Mouse (Mus musculus): ENCODE measurements at regions not wholly inside any gene's neighbourhood (a gene's known extent, or its start where the extent isn't known, plus 50 kb on each side); places are given as distances from the start of the nearest gene placed in this dataset.

DNA sequence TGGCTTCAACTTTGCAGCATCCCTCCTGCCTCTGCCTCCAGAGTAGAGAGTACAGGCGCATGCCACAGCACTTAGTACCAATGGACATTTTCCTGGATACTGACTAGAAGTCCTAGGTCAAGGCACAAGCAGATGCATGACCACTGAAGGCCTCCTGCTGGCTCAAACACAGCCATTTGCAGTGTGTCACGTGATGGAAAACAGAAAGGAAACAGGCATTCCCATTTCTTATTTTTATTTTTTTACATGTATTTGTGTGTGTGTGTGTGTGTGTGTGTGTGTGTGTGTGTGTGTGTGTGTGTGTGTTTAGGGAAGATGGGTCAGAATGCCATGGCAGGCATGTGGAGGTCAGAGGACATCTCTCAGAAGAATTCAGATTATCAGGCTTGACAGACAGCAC is 65.6 kb downstream of the Thap12 start:
- Histone ChIP-seq H3K27me3 (ENCODE audit: control insufficient read depth, insufficient read depth, low read length) (no peaks in the 10 kb centered on the region), H3K4me1 (ENCODE audit: control insufficient read depth, insufficient read depth, low read length) (peaks cover 3% of the 10 kb centered on the region; the same call in 1 of the 2 replicates), H3K4me3 (ENCODE audit: control insufficient read depth, low read depth, low read length) (no peak overlapping the region), H3K36me3 (ENCODE audit: control insufficient read depth, insufficient read depth, low read length) (no peaks in the 10 kb centered on the region), H3K27ac (ENCODE audit: control insufficient read depth, insufficient read depth, low read depth, low read length) (no peak overlapping the region)
- TF ChIP-seq CTCF (IDR thresholded peaks at IDR 0.05; ENCODE audit: control insufficient read depth, insufficient read depth, insufficient replicate concordance, low read depth, low read length) (no peak), POLR2A (IDR thresholded peaks at IDR 0.05; ENCODE audit: control insufficient read depth, low read depth, low read length) (no peak)

DNA sequence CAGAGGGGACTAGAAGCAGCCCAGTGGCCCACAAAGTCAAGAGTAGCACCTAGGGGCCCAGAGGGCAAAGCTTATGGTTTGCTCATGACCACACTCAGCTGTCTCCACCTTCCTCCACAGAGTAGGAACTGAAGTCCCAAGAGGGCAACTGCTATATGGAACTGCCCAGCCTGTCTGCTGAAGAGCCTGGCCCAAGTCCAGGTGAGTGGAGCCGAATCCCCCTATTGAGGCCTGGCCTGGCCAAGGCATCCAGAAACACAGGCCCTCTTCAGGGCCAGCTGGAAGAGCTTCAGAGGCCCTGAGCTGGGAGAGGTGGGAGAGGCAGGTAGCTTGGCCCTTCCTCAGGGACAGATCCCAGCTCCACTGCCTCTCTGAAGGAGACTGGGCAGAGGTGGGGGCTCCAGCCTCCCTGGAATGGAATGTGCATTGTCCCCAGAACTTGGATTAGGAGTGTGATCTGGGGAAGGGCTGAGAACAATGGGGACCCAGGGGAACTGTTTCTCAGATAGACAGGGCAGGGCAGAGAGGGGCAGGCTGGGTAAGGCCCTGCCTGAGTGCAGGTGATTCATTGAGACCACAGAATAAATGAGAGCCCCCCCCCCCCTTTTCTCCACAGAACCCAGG is 65.7 kb upstream of the Wnt11 start:
- Histone ChIP-seq H3K27me3 (ENCODE audit: control insufficient read depth, insufficient read depth, low read length) (no peaks in the 10 kb centered on the region), H3K4me1 (ENCODE audit: control insufficient read depth, insufficient read depth, low read length) (peaks cover 3% of the 10 kb centered on the region; the same call in 1 of the 2 replicates), H3K36me3 (ENCODE audit: control insufficient read depth, insufficient read depth, low read length) (no peaks in the 10 kb centered on the region), H3K27ac (ENCODE audit: control insufficient read depth, insufficient read depth, low read depth, low read length) (no peak overlapping the region), H3K4me3 (ENCODE audit: control insufficient read depth, low read depth, low read length) (no peak overlapping the region)
- TF ChIP-seq CTCF (IDR thresholded peaks at IDR 0.05; ENCODE audit: control insufficient read depth, insufficient read depth, insufficient replicate concordance, low read depth, low read length) (no peak), POLR2A (IDR thresholded peaks at IDR 0.05; ENCODE audit: control insufficient read depth, low read depth, low read length) (no peak)

DNA sequence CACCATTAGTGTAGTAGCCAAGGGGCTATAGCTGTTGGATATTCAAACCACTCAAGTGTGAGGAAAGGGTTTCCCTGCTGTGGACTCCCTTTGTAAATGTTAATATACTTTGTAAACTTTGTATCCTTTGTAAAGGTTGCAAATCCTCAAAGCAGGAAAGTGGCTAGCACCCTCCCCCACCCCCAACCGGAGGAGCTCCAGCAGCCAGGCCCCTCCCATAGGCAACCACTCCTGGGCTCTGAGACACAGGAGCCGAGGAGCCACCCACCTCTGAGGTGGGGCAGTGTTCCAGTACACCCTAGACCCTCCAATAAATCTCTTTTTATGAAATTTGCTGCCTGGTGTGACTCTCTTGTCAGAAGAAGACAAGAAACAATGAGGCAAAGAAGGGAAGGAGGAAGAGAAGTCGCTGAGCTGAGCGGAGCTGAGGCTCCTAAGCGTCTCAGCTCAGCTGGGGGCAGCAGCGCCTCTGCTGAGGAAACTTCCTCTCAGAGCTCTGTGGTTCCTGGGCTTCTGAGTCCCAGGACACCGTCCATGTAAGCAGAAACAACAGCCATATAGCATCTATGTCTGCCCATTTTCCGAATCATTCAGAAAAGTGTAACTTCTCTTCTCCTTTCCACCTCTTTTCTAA is 64.5 kb upstream of the Wnt11 start:
- H3K4me1 ChIP-seq (ENCODE audit: control insufficient read depth, insufficient read depth, low read length), result peaks cover 3% of the 10 kb centered on the region; the same call in 1 of the 2 replicates
- no peaks in the 10 kb centered on the region for H3K27me3 ChIP-seq (ENCODE audit: control insufficient read depth, insufficient read depth, low read length)
- no peak overlapping the region for H3K4me3 ChIP-seq (ENCODE audit: control insufficient read depth, low read depth, low read length)
- no peak for TF ChIP-seq POLR2A (IDR thresholded peaks at IDR 0.05; ENCODE audit: control insufficient read depth, low read depth, low read length)
- TF ChIP-seq CTCF (IDR thresholded peaks at IDR 0.05; ENCODE audit: control insufficient read depth, insufficient read depth, insufficient replicate concordance, low read depth, low read length), result no peak
- H3K36me3 ChIP-seq (ENCODE audit: control insufficient read depth, insufficient read depth, low read length), result no peaks in the 10 kb centered on the region
- no peak overlapping the region for H3K27ac ChIP-seq (ENCODE audit: control insufficient read depth, insufficient read depth, low read depth, low read length)

DNA sequence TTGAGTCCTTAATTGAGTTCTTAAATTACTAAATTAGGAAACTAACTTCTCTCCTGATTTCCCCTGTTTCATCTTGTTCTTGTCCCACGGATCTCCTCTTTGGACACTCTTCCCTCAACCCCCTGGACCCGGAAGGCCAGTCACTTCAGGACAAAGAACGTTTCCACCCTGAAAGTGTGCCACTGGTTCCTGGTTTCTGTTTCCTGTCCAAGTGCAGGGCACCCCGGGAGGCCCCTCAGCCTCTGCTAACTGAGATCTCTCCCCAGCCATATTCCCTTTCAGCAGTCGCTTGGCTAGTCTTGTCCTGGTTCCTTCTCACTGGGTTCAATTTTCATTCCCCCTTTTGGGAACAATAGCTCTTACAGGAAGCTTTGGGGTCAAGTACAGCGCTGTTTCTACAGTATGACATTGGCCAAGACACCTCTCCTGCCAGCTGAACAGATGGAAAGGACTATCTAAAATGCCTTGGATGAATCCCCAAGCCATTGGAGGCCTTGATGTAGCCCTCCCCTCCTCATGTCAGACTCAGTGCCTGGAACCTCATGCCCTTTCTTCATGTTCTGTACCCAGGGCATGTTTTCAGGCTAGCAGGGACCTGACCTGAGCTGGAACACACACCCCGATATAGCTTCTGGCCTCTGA is 63.7 kb upstream of the Wnt11 start:
- no peak overlapping the region for H3K27ac ChIP-seq (ENCODE audit: control insufficient read depth, insufficient read depth, low read depth, low read length)
- no peak overlapping the region for H3K4me3 ChIP-seq (ENCODE audit: control insufficient read depth, low read depth, low read length)
- H3K27me3 ChIP-seq (ENCODE audit: control insufficient read depth, insufficient read depth, low read length), result no peaks in the 10 kb centered on the region
- no peaks in the 10 kb centered on the region for H3K36me3 ChIP-seq (ENCODE audit: control insufficient read depth, insufficient read depth, low read length)
- H3K4me1 ChIP-seq (ENCODE audit: control insufficient read depth, insufficient read depth, low read length), result peaks cover 3% of the 10 kb centered on the region; the same call in 1 of the 2 replicates
- TF ChIP-seq CTCF (IDR thresholded peaks at IDR 0.05; ENCODE audit: control insufficient read depth, insufficient read depth, insufficient replicate concordance, low read depth, low read length) (no peak), POLR2A (IDR thresholded peaks at IDR 0.05; ENCODE audit: control insufficient read depth, low read depth, low read length) (no peak)

DNA sequence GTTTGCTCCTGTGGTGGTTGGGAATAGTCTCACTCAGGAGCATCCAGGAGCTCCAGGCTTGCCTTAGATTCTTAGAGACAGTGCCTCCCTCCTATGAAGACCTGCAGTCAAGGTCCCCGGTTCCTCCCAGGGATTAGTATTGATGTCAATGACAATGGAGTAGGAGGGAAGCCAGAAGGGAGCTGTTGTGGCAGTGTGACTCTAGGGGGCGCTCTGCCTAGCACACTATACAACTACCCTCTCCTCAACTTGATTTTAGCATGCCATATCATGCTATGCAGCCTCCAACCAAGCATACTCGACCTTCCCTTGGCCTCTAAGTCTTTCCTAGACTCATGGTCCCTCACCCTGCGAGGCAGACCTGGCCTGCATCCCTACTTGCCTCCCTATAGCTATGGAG is 60.3 kb upstream of the Wnt11 start:
- H3K4me1 ChIP-seq (ENCODE audit: control insufficient read depth, insufficient read depth, low read length), result no peaks in the 10 kb centered on the region; the same call in 1 of the 2 replicates

DNA sequence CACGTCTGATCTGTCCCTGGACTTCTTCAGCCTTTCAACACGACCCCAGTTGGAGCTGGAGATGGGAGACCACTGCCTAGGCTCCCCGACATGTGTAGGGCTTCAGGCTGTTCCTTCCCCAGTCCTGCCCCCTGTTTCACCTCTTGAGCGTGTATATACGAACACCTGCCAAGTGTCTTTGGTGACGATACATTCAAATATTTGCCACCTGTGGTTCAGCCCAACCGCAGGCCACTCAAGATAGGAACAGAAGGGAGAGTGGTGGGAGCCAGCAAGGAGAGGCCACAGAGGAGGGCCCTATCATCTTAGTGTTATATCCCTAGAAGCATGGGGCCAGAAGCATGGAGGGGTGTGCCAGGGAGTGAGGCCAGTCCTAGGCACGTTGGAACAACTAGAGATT is 59.9 kb upstream of the Wnt11 start:
- Histone ChIP-seq H3K27ac (ENCODE audit: control insufficient read depth, insufficient read depth, low read depth, low read length) (no peak overlapping the region), H3K4me1 (ENCODE audit: control insufficient read depth, insufficient read depth, low read length) (no peaks in the 10 kb centered on the region; the same call in 1 of the 2 replicates), H3K36me3 (ENCODE audit: control insufficient read depth, insufficient read depth, low read length) (no peaks in the 10 kb centered on the region), H3K4me3 (ENCODE audit: control insufficient read depth, low read depth, low read length) (no peak overlapping the region), H3K27me3 (ENCODE audit: control insufficient read depth, insufficient read depth, low read length) (no peaks in the 10 kb centered on the region)
- TF ChIP-seq POLR2A (IDR thresholded peaks at IDR 0.05; ENCODE audit: control insufficient read depth, low read depth, low read length), result no peak
- TF ChIP-seq CTCF (IDR thresholded peaks at IDR 0.05; ENCODE audit: control insufficient read depth, insufficient read depth, insufficient replicate concordance, low read depth, low read length), result no peak

More for the DNA sequence above, 60.3 kb upstream of the Wnt11 start:
- Histone ChIP-seq H3K4me3 (ENCODE audit: control insufficient read depth, low read depth, low read length) (no peak overlapping the region), H3K27ac (ENCODE audit: control insufficient read depth, insufficient read depth, low read depth, low read length) (no peak overlapping the region), H3K27me3 (ENCODE audit: control insufficient read depth, insufficient read depth, low read length) (no peaks in the 10 kb centered on the region), H3K36me3 (ENCODE audit: control insufficient read depth, insufficient read depth, low read length) (no peaks in the 10 kb centered on the region)
- TF ChIP-seq POLR2A (IDR thresholded peaks at IDR 0.05; ENCODE audit: control insufficient read depth, low read depth, low read length) (no peak), CTCF (IDR thresholded peaks at IDR 0.05; ENCODE audit: control insufficient read depth, insufficient read depth, insufficient replicate concordance, low read depth, low read length) (peak; percentile 41; the same call in 1 of the 2 replicates)

DNA sequence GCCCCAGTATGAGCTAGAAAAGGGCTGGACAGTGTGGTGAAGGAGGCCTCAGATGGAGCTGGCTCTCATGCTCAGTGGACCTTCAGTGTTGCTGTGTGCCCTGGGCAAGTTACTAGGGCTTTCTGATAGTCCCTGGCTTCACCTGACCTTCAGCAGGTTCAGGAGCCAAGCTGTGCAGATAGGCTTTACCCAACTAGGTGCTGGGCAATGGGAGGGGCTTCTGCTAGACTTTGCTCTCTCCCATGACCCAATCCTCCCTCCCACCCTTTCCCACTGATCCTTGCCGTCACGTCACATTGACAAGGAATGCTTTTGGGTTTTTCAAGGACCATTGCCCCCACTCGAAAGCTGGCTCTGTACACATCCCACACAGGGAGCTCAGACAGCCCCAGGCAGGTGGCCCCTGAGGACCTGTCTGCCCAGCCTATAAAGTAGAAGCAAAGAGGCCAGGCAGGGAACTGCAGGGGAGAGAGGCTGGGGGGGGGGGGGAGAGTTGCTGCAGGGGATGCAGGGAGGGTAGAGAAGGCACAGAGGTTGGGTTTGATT is 57.5 kb upstream of the Wnt11 start:
- H3K4me3 ChIP-seq (ENCODE audit: control insufficient read depth, low read depth, low read length), result no peak overlapping the region
- H3K27ac ChIP-seq (ENCODE audit: control insufficient read depth, insufficient read depth, low read depth, low read length), result no peak overlapping the region
- H3K4me1 ChIP-seq (ENCODE audit: control insufficient read depth, insufficient read depth, low read length), result no peaks in the 10 kb centered on the region
- no peaks in the 10 kb centered on the region for H3K36me3 ChIP-seq (ENCODE audit: control insufficient read depth, insufficient read depth, low read length)
- no peak for TF ChIP-seq CTCF (IDR thresholded peaks at IDR 0.05; ENCODE audit: control insufficient read depth, insufficient read depth, insufficient replicate concordance, low read depth, low read length)
- no peak for TF ChIP-seq POLR2A (IDR thresholded peaks at IDR 0.05; ENCODE audit: control insufficient read depth, low read depth, low read length)
- no peaks in the 10 kb centered on the region for H3K27me3 ChIP-seq (ENCODE audit: control insufficient read depth, insufficient read depth, low read length)
